Mouse (Mus musculus) spleen, adult 2 months (tissue): ENCODE measurements around the gene Hmgcs1. TPM values are rescaled to one million over a fixed set of nuclear protein-coding genes. Genes with fewer than 3 reads are reported as not detected.
A peak's percentile ranks its signal among the peaks of the same experiment; 100 is the strongest.
"Not testable (repeated sequence)": the region's sequence is repeated elsewhere in the genome, so short reads cannot be mapped to it uniquely, and the experiment has no call there.

Source experiments
- DNase-seq, 2 experiments: peaks; one replicate each; pipeline versions ENCODE4 v3.0.0 to v3.0.0-alpha.2; 2012 to 2021; ENCODE audit warnings: low spot score in 2 of 2, low read depth in 1 of 2
- H3K27ac ChIP-seq: fragments of 200-500 bp; 2 replicates; pipeline ENCODE4 v1.5.1; 2012; ENCODE audit warnings: low read length, inconsistent platforms; ENCODE audit not compliant: insufficient read depth
- H3K27me3 ChIP-seq: fragments of 200-500 bp; 2 replicates; pipeline ENCODE4 v1.6.1; 2012; ENCODE audit warnings: mild to moderate bottlenecking, moderate library complexity, low read length, inconsistent platforms; ENCODE audit not compliant: control insufficient read depth, insufficient read depth
- H3K36me3 ChIP-seq: fragments of 200-500 bp; 2 replicates; pipeline ENCODE4 v1.6.1; 2012; ENCODE audit warnings: mild to moderate bottlenecking, low read length, inconsistent platforms; ENCODE audit not compliant: control insufficient read depth, insufficient read depth
- H3K4me1 ChIP-seq: fragments of 200-500 bp; 2 replicates; pipeline ENCODE4 v1.6.1; 2011; ENCODE audit warnings: inconsistent platforms; ENCODE audit not compliant: control insufficient read depth, insufficient read depth, insufficient read length
- H3K4me3 ChIP-seq: fragments of 200-500 bp; 2 replicates; pipeline ENCODE4 v1.5.1; 2011; ENCODE audit warnings: mild to moderate bottlenecking, inconsistent platforms; ENCODE audit not compliant: insufficient read depth, insufficient read length; ENCODE audit errors: extremely low read depth
- CTCF ChIP-seq: fragments of 200-500 bp; IDR thresholded peaks from 2 replicates; pipeline ENCODE4 v1.5.1; 2011; ENCODE audit warnings: mild to moderate bottlenecking, inconsistent platforms; ENCODE audit not compliant: insufficient read depth, insufficient read length, insufficient replicate concordance; ENCODE audit errors: extremely low read depth
- POLR2A ChIP-seq: fragments of 200-500 bp; IDR thresholded peaks from 2 replicates; pipeline ENCODE4 v1.6.1; 2011; ENCODE audit warnings: low read depth, low read length, inconsistent platforms
- WGBS: fragments of 180-500 bp; shearing (Covaris S2); methylation state at CpG from one replicate; pipeline ENCODE4 v1.1.7; 2018; 5-methylcytosine and 5-hydroxymethylcytosine counted together
- polyA plus RNA-seq: library from polyadenylated mRNA; depleted of rRNA; stranded (reverse); fragments of >200 nt; gene quantifications from 2 replicates; pipeline ENCODE4 v1.2.3, GENCODE M21; 2012

Gene Hmgcs1
- polyA plus RNA-seq, 1 experiment, result 7.1 TPM

DNA sequence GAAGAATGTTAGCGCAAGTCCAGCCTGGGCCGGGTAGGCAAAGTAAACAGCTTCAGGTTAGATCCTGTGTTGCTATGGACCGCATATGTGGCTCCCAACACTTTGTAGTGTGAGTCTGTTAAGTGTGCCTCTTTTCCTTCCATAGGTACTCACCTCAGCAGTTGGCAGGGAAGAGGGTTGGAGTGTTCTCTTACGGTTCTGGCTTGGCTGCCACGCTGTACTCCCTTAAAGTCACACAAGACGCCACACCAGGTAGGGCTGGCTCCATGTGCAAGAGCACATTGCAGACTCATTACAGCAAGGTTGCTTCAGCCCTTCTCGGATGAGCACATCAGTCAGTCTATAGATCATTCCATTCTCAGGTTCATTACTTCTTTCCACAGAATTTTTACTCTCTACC lies 14.1 kb downstream of the Hmgcs1 start:
- TF ChIP-seq POLR2A, result no peak
- no peak for TF ChIP-seq CTCF
- H3K27ac ChIP-seq, result no peak overlapping the region
- no peaks in the 10 kb centered on the region for H3K27me3 ChIP-seq
- H3K4me1 ChIP-seq, result no peaks in the 10 kb centered on the region
- peaks cover 26% of the 10 kb centered on the region for H3K36me3 ChIP-seq
- WGBS, result 96% methylated on average over 7 of the region's 7 CpGs
- DNase-seq, result no peak
- H3K4me3 ChIP-seq, result no peak overlapping the region

DNA sequence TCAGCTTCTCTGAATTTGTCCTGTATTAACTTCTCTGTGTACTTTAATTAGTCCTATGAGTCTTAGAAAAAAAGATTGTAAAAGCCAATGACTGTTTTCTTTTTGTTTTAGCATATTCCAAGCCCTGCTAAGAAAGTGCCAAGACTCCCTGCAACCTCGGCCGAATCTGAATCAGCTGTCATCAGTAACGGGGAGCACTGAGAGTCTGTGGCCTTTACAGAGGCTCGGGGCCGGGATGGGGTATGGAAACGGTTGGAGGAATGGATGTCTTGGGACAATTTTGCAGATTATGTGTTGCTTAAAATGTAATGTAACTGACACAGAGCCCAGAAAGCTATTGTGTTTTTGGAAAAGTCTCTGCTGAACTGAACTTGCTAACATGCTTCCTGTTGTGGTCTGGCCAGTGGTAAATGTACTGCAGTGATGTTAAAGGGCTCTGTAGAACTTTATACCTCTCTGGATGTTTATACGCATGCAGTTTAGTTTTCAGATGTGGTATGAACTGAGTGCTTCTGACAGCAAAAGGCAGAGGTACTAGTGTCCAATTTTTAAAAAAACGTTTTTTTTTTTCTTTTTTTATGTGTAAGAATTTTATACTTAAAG lies 16.2 kb downstream of the Hmgcs1 start:
- Histone ChIP-seq H3K27ac (peak overlapping the region; percentile 55), H3K36me3 (peaks cover 18% of the 10 kb centered on the region)
- H3K4me1 ChIP-seq, DNase-seq, H3K27me3 ChIP-seq, H3K4me3 ChIP-seq: not testable (repeated sequence)
- 33% methylated on average over 8 of the region's 8 CpGs for WGBS

DNA sequence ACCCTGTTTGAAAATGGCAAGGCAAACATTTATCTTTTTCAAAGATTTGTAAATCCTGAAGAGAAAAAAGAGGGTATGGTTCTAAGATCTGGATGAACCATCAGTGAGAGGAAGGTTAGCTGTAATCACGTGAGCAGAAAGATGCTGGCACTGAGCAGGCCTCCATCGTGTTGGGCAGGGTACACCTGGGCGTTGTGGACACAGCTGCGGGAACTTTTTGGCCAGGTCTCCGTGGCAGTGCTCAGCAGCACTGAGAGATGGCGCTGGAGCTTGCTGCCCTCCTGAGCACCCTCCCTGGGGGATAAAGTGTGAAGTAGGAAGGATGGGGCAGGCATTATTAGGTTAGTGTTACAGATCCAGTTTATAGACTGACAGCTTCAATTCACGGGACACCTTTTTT lies 16.8 kb downstream of the Hmgcs1 start:
- H3K27me3 ChIP-seq, result no peaks in the 10 kb centered on the region
- TF ChIP-seq CTCF (no peak), POLR2A (no peak)
- no peaks in the 10 kb centered on the region for H3K4me1 ChIP-seq
- H3K36me3 ChIP-seq, result peaks cover 16% of the 10 kb centered on the region
- 35% methylated on average over 7 of the region's 7 CpGs for WGBS
- peak overlapping the region; percentile 36 for H3K27ac ChIP-seq
- no peak overlapping the region for H3K4me3 ChIP-seq
- no peak for DNase-seq

DNA sequence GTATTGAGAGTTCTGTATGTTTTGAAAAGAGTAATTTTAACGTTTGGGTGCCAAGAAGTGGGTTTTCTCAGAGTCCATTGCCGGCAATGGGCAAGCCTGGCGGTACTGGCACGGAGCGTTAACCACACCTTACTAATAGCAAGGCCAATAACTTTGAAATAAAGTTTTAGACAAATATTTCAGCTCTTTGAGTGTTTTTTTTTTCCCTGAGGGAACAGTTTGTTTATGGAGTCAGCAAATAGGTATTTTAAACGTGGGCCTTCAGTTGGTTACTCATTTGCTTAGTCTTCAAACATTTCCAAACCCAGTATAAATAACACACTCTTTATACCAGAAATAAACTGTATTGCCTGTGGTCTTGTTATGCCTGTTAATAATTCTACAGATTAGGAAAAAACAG lies 17.7 kb downstream of the Hmgcs1 start:
- no peaks in the 10 kb centered on the region for H3K27me3 ChIP-seq
- TF ChIP-seq CTCF, result no peak
- TF ChIP-seq POLR2A, result no peak
- H3K4me3 ChIP-seq, result no peak overlapping the region
- DNase-seq, result no peak
- H3K36me3 ChIP-seq, result peaks cover 16% of the 10 kb centered on the region
- no peak overlapping the region for H3K27ac ChIP-seq
- WGBS, result 89% methylated on average over 6 of the region's 6 CpGs
- H3K4me1 ChIP-seq, result no peaks in the 10 kb centered on the region

DNA sequence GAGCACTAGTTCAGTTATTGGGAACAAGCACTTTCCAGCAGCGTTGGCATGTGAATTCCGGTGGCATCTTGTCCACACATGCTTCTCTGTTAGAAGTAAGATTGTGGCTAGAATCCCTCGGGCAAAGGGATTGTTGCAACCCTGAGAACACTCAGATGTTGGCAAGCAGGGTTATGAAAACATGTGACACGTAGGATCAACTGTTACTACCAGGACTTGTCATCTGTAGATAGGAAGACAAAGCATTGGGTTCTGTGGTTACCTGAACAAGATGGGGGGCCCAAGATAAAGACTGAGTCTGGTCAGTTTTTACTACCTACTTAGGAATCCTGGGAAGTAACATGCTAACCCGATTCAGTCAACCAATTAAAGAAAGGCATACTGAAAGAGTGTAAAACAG lies 18.8 kb downstream of the Hmgcs1 start:
- no peak for DNase-seq

DNA sequence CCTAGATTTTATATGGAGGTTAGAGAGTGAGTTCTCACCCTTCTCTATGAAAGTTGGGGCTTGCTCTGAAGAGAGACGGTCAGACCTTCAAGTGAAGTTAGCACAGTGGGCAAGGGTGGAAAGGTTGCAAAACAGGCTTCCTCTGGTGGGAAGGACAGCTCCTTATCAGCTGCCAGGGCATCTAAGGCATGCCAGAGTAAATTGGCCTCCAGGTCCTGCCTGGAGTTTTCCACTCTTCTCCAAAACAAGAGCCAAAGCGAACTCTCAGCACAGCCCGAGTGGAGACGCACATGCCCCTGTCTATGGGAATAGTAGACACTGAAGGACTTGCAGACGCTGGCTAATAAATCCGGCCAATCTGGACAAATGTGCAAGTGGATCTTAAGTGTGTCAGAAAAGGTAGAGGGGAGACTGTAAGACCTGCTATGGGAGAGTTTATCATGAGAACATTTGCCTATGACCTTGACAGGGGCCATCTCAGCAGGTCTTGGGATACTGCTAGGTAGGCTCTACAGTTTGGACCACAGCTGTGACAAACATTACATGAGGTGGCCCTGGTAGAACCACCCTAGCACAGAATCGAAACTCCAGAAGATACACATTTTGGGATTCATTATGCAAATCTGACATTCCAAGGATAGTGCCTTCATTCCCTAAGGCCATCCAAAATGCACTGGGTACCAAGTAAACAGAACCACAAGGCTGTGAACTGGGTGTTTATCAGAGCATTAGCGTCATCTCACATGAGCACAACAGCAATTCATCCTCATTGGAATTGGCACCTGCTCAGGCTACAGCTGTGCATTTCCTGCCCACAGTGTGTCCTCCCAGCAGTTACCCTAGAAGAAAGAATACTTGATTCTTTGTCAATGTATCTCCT lies 19.4 kb downstream of the Hmgcs1 start:
- no peak for DNase-seq
- no peak for TF ChIP-seq POLR2A
- no peak for TF ChIP-seq CTCF
- H3K4me1 ChIP-seq, result no peaks in the 10 kb centered on the region
- H3K27ac ChIP-seq, result no peak overlapping the region
- H3K36me3 ChIP-seq, result peaks cover 11% of the 10 kb centered on the region
- no peaks in the 10 kb centered on the region for H3K27me3 ChIP-seq
- H3K4me3 ChIP-seq, result no peak overlapping the region
- whole genome bisulfite sequencing, result 90% methylated on average over 8 of the region's 8 CpGs

More for the DNA sequence above, 18.8 kb downstream of the Hmgcs1 start:
- no peak for TF ChIP-seq CTCF
- TF ChIP-seq POLR2A, result no peak
- H3K36me3 ChIP-seq, result peaks cover 13% of the 10 kb centered on the region
- no peak overlapping the region for H3K4me3 ChIP-seq
- H3K4me1 ChIP-seq, result no peaks in the 10 kb centered on the region
- 74% methylated on average over 5 of the region's 5 CpGs for WGBS
- no peaks in the 10 kb centered on the region for H3K27me3 ChIP-seq
- no peak overlapping the region for H3K27ac ChIP-seq

DNA sequence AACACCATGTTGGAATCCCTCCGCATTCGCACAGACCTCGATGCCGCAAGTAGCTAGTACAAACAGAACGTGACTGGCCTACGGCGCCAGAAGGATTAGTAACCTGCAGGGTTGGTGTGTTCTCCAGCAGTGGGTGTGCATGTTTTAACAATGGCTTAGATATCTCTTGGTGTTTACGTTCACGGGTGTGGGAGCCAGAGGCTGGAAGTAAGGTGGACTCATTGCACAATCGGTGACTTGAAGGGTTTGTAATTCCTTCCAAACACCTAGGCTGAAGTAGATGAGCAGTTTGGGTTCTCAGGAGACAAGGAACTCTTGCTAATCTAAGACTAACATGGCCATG lies 20.1 kb downstream of the Hmgcs1 start:
- DNase-seq, result no peak
- peaks cover 9% of the 10 kb centered on the region for H3K36me3 ChIP-seq
- H3K27ac ChIP-seq, result no peak overlapping the region
- no peak for TF ChIP-seq CTCF
- TF ChIP-seq POLR2A, result no peak
- H3K4me1 ChIP-seq, result no peaks in the 10 kb centered on the region
- 92% methylated on average over 10 of the region's 10 CpGs for WGBS
- H3K27me3 ChIP-seq, result no peaks in the 10 kb centered on the region
- no peak overlapping the region for H3K4me3 ChIP-seq
